Mouse (Mus musculus) layer of hippocampus, postnatal 10 days (tissue): Measurements from ENCODE around the gene Cadm2. TPM values are rescaled to one million over a fixed set of nuclear protein-coding genes. Genes with fewer than 3 reads are reported as not detected.

Experiments used
- DNase-seq, 2 experiments: peaks; one replicate each; pipeline ENCODE4 v3.0.0; 2021; ENCODE audit warnings: low spot score in 2 of 2
- total RNA-seq, 2 experiments: library from RNA; stranded (reverse); gene quantifications; 2 replicates each; pipeline ENCODE4 v1.2.3; 2021

Cadm2 gene
- total RNA-seq, 2 experiments from 2014 or later = 240 to 263 TPM

- no peak for DNase-seq
Measured at GRCm38 (mm10) chr16:66968336-66968735, 652.4 kb downstream of the Cadm2 start.

- no peak for DNase-seq
Measured at GRCm38 (mm10) chr16:66967686-66968085, 653.0 kb downstream of the Cadm2 start.

- DNase-seq = no peak
Measured at GRCm38 (mm10) chr16:66959146-66959545, 661.6 kb downstream of the Cadm2 start.

- DNase-seq = no peak
Measured at GRCm38 (mm10) chr16:66955876-66956275, 664.8 kb downstream of the Cadm2 start.

GRCm38 (mm10) chr16:66936332-66936731 is 684.4 kb downstream of the Cadm2 start:
- no peak for DNase-seq

GRCm38 (mm10) chr16:66925517-66925916 is 695.2 kb downstream of the Cadm2 start:
- DNase-seq = no peak

GRCm38 (mm10) chr16:66922753-66923152 is 698.0 kb downstream of the Cadm2 start:
- no peak for DNase-seq

- no peak for DNase-seq
Measured at GRCm38 (mm10) chr16:66921414-66921915, 699.2 kb downstream of the Cadm2 start.

- DNase-seq = no peak
Measured at GRCm38 (mm10) chr16:66919889-66920402, 700.8 kb downstream of the Cadm2 start.

- DNase-seq = no peak
Measured at GRCm38 (mm10) chr16:66901801-66902200, 718.9 kb downstream of the Cadm2 start.

- DNase-seq = no peak
Measured at GRCm38 (mm10) chr16:66900664-66901063, 720.0 kb downstream of the Cadm2 start.

- DNase-seq = peak; percentile 15 to 39
Measured at GRCm38 (mm10) chr16:66892359-66892758, 728.3 kb downstream of the Cadm2 start.

- DNase-seq = no peak
Measured at GRCm38 (mm10) chr16:66891559-66892247, 729.0 kb downstream of the Cadm2 start.

- DNase-seq = no peak
Measured at GRCm38 (mm10) chr16:66889907-66890306, 730.8 kb downstream of the Cadm2 start.

- no peak for DNase-seq
Measured at GRCm38 (mm10) chr16:66882597-66882996, 738.1 kb downstream of the Cadm2 start.

GRCm38 (mm10) chr16:66871201-66871600 is 749.5 kb downstream of the Cadm2 start:
- no peak for DNase-seq

- no peak for DNase-seq
Measured at GRCm38 (mm10) chr16:66851047-66851446, 769.7 kb downstream of the Cadm2 start.

- no peak for DNase-seq
Measured at GRCm38 (mm10) chr16:66824866-66825265, 795.8 kb downstream of the Cadm2 start.

- no peak for DNase-seq
Measured at GRCm38 (mm10) chr16:66811495-66811894, 809.2 kb downstream of the Cadm2 start.

GRCm38 (mm10) chr16:66798204-66798603 is 822.5 kb downstream of the Cadm2 start:
- DNase-seq = no peak

GRCm38 (mm10) chr16:66793067-66793466 is 827.6 kb downstream of the Cadm2 start:
- no peak for DNase-seq

- DNase-seq = no peak
Measured at GRCm38 (mm10) chr16:66771883-66772282, 848.8 kb downstream of the Cadm2 start.

- no peak for DNase-seq
Measured at GRCm38 (mm10) chr16:66769545-66769944, 851.2 kb downstream of the Cadm2 start.
